Mouse (Mus musculus) lung, postnatal 14 days (tissue): ENCODE results near the gene Mgat4d.
A peak's percentile ranks its signal among the peaks of the same experiment; 100 is the strongest.
"Not testable (repeated sequence)": the region's sequence is repeated elsewhere in the genome, so short reads cannot be mapped to it uniquely, and the experiment has no call there.

Source experiments
- DNase-seq: peaks from one replicate; pipeline ENCODE4 v3.0.0; 2021

The Mgat4d gene

DNA sequence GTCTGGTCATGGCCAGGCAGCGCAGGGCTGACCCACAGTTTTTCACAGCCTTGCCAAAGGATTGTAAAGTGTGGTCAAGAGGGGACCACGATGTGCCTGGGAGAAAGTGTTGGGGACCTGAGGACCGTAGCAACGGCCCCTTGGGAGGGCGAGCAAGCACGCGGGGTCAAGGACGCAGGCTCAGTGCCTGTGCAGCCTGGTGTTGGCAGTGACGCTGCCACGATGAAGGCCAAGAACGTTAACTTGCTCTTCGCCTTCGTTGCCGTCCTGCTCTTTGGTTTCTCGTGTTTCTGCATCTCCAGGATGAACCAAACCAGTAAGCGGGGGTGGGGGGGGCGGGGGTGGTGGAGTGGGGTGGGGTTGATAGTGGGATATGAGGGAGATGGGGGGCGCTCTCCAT is at the start of gene Mgat4d:
Mgat4d (plus strand) TSS at position 209 of the 400 bp plus-strand sequence.
- DNase-seq: no peak

DNA sequence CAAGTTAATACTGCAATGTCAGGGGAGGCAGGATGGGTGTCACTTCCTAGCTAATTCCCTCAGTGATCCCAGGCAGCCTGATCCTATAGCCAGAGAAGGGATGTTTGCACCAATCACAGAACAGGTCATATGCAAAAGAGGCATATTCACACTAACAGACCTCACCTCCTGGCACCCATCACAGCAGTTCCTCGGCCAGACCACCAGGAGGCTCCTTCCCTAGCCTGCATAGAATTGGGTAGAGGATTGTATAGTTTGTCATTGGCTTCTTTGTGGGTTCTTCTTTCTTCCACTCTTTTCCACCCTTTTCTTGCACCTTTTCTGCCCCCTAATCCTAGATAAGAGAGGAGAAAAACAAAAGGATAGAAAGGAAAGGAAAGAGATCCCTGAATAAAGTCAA is 48.1 kb upstream of the Mgat4d start:
- peak; percentile 5 for DNase-seq

DNA sequence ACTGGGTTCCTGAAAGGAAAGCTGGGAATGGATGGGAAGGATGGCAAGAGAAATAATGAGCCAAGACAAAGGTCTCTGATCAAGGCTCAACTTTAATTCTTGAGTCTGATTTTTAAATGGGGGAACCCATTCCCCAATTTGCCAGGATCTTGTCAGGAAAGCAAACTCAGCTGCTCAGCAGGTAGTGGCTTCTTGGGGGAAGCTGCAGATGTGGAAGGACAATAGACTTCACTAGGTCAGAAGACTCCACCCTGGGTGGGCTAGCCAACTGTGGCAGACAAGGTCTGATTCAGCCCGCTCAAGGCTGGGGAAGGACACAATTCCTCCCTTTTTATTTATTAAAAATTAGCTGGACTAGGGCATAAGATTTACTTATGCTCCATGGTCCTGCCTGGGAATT is 43.3 kb upstream of the Mgat4d start:
- DNase-seq: no peak

- DNase-seq: no peak
Measured at GRCm38 (mm10) chr8:83309836-83310235, 38.4 kb upstream of the Mgat4d start.

- DNase-seq: not testable (repeated sequence)
Measured at GRCm38 (mm10) chr8:83315084-83315483, 33.2 kb upstream of the Mgat4d start.

DNA sequence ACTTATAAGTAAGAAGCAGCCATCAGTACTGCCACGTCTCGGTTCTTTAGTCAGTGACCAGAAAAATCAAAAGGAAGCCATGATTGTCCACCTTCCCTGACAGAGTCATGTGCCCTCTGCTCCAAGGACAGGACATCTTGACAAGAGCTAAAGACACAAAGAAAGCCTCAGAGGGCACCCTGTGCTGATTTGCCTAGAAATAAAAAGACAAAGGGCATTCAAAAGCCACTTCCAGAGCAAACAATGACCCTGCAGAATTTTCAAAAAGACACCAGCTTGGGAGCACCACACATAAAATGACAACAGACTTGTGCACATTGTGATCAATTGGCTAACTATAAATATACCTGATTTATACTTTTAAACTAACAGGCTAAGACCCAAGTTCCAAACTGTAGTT is 32.6 kb upstream of the Mgat4d start:
- DNase-seq: no peak

DNA sequence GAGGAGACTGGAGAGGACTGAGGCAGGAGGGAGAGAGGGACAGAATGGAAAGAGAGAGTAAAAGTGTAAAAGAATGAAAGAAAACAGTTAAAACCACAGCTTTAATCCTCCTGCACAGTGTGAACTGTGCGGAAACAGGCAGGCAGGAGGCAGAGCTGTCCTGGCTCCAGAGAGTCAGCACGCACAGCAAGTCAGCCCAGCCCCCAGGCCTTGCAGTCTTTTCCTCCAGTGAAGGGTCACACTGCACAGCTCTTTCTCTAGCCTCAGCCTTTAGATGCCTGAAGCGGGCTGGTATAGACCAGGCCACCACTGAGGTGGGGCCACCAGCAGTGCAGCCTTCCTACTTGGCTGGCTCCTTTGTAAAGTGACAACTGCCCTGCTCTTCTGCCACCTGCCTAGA is 27.7 kb upstream of the Mgat4d start:
- no peak for DNase-seq

- no peak for DNase-seq
Measured at GRCm38 (mm10) chr8:83322374-83322773, 25.9 kb upstream of the Mgat4d start.

GRCm38 (mm10) chr8:83323056-83323455 is 25.2 kb upstream of the Mgat4d start:
- DNase-seq: no peak

- DNase-seq: no peak
Measured at GRCm38 (mm10) chr8:83327889-83328288, 20.4 kb upstream of the Mgat4d start.

GRCm38 (mm10) chr8:83331567-83331898 is 16.7 kb upstream of the Mgat4d start:
- peak; percentile 7 for DNase-seq

- peak; percentile 98 for DNase-seq
Measured at GRCm38 (mm10) chr8:83331899-83332697, 16.2 kb upstream of the Mgat4d start, which contains the start of gene Elmod2. Gene Elmod2, minus strand, starts transcription at chr8:83332486.

DNA sequence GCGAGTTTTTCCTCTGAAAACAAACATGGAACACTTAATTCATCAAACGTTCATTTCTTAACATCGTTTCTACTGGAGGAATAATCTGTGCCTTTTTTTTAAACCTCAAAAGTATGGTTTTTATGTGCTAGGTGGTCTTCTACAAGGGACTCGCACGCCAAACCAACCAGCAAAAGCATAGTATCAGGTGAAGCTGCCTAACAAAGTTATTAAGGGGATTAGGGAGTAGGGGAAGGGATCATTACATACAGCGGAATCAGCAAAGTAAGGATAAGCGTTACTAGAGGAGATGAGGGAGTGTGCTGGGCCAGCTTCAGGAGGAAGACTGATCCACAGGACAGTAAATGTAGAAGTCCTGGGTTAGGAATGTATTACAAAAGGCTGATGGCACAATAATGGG is 15.4 kb upstream of the Mgat4d start:
- no peak for DNase-seq

GRCm38 (mm10) chr8:83342076-83342475 is 6.2 kb upstream of the Mgat4d start:
- no peak for DNase-seq

DNA sequence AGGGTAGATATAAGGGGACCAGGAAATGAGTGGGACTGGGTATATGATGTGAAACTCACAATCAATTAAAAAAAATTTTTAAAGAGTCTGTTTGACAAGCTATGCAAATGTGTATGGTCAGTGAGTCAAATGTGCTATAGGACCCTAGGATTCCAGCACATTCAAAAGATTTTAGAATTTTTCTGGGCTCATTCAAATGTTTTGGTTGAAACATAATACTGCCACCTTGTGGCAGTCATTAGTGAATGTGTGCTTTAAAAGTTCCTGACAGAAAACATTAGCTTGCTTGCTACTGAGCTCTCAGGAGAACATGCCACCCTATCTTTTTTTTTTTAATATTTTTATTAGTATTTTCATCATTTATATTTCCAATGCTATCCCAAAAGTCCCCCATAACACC is 5.6 kb upstream of the Mgat4d start:
- DNase-seq: no peak

GRCm38 (mm10) chr8:83351315-83351714 is 3.0 kb downstream of the Mgat4d start:
- DNase-seq: no peak

DNA sequence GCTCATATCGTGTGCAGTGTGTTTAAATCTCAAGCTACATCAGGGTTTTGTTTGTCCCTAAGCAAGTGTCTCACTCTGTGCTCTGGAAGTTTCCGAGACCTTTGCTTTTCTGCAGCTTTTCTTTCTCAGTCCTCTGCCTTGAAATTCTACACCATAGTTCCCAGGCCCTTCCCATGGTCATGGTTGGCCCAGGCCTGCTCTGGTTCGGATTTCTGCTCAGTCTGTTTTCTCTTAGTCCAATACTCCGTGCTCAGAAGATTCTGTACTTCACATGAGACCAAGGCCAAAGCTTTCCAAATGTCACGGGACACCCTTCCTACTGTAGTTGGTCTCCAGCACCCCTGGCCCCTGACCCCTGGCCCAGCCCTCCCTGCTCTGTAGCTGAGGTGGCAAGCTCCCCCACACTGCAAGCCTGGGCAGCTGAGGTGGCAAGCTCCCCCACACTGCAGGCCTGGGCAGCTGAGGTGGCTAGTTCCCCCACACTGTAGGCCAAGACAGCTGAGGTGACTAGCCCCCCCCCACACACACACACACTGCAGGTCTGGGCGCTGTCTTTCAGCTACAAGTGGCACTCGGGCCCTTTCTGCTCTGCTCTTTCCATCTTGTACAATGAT is 15.0 kb downstream of the Mgat4d start:
- DNase-seq: no peak

DNA sequence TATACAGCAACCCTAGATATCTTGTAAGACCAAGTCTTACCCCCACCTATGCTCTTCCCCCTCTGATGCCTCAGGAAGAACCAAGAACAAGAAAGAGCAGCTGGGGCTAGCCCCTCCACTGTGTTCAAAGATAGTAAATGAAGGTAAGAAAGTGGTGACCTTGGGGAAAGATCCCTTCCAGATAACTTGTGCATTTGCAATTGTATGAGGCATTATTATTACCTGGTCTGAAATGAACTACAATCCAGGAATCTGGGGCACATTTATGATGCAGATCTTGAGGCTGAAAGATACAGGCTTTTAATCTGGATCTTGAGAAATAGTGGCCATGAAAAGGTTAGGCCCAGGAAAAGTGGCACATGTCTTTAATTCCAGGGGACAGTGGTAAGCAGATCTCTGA is 29.0 kb downstream of the Mgat4d start:
- no peak for DNase-seq

DNA sequence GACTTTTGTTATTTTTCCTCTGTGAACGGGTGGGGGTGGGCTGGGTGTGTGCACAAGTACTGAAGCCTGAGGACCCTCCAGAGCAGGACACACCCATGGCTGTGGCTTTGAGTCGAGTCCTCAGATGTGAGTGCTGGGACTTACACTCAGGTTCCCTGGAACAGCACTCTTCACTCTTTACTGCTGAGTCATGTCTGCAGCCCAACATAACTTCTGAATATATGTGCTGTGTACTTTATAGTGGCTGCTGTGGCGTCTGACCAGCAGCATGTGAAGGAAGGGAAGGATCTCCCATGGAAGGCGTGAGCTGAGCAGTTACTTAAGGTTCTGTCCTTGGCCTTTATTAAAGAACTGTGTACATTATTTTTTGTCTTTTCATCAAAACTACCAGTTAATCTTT is 31.9 kb downstream of the Mgat4d start:
- no peak for DNase-seq

DNA sequence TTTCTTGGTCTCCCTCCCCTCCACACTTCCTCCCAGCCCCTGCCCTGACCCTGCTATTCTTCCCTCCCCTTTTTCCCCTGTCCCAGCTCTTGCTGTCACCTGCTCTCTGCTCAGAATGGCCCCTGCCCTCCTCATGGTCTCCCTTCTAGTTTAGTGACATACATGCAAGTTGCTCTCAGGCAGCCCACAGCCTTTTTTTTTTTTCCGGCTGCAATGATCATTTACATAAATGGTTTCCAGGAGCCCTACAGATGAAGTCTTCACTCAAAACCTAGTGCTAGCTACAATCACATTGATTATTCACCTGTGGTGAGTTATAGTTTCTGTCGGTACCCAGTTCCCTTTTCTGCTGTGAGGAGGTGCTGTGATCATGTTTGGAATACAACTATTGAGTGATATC is 32.7 kb downstream of the Mgat4d start:
- no peak for DNase-seq

DNA sequence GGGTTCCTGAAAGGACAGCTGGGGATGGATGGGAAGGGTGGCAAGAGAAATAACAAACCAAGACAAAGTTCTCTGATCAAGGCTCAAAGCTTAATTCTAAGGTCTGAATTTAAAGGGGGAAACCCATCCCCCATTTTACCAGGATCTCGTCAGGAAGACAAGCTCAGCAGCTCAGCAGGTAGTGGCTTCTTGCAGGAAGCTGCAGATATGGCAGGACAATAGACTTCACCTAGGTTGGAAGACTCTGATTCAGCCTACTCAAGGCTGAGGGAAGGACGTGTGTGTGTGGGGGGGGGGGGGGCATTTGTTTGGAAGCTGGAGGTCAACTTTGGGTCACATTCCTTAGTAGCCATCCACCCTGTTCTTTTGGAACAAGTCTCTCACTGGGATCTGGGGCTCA is 34.6 kb downstream of the Mgat4d start:
- no peak for DNase-seq

DNA sequence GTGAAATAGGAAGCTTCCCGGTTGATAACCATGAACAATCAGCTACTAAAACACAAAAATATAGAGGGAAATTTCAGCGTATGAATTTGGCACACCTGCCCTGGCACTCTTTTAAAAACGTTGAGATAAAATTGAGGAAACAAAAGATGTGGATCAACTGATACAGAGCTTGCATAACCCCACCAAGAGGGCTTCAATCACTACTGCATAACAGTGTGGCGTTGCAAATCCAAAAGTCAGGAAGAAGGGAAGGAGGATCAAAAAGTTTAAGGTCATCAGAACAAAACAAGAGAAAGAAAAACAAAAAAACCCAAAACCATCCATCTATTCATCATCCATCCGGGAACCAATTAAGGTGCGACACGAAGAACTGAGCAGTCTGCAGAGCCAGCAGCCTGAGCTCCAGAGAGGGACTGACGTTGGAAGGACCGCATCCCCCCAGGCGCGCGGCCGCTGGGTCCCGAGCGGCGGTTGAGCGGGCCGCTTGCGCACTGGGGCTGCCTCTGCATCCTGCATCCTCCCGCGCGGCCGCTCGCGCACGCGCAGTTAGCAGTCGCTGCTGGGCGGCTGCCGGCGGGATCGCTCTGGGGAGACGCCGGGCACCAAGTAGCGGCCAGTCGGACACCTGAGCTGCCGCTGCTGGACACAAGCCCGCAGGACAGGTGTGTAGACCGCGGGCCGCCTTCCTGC is 41.2 kb downstream of the Mgat4d start, which contains the start of gene Clgn:
Clgn (plus strand) TSS at position 552 of the 690 bp plus-strand sequence.
- DNase-seq: peak; percentile 36

GRCm38 (mm10) chr8:83390006-83390701 is 41.9 kb downstream of the Mgat4d start:
- no peak for DNase-seq
